13 mouse cellular contexts compared by ENCODE assay signal in genomic region chr5:114298212-114298894, GRCm38 (mm10). TPM values are rescaled to one million over a fixed set of nuclear protein-coding genes. Genes with fewer than 3 reads are reported as not detected.
DNase-seq lines count a peak whose midpoint lies in the region; ATAC-seq and TF ChIP-seq lines count a peak whose summit lies in the region.
"Had no signal": no experiment of that assay in that cellular context is flagged by ENCODE, and none has a peak within 500 bp of the region (broad histone marks: within the 10 kb centered on the region; RNA-seq: fewer than 3 reads in every experiment).

No protein-coding gene starts in this region.

- no peaks in the 10 kb centered on the region for H3K9me3 ChIP-seq in intestine, embryonic 16.5 days (ENCODE audit: control insufficient read depth, low read length)
- no peaks in the 10 kb centered on the region for H3K9me3 ChIP-seq in intestine, postnatal 0 days (ENCODE audit: control insufficient read depth)
- H3K9me3 ChIP-seq in MEL (replicated peaks; ENCODE audit: insufficient read depth, low read length) = no peaks in the 10 kb centered on the region
- no peaks in the 10 kb centered on the region for H3K9me3 ChIP-seq in limb, embryonic 10.5 days (replicated peaks)
- H3K9me3 ChIP-seq: embryonic facial prominence, embryonic 12.5 days had no signal

- H3K9ac ChIP-seq in intestine, embryonic 16.5 days (ENCODE audit: low read depth, low read length) = 0 out of 2 replicates have a peak overlapping the region, but pooled peaks have one; percentile 12
- no peak overlapping the region for H3K9ac ChIP-seq in intestine, postnatal 0 days (ENCODE audit: low read depth, low read length)
- H3K9ac ChIP-seq in MEL (ENCODE audit: control insufficient read depth, low read depth, low read length, poor library complexity, severe bottlenecking) = peak overlapping the region; percentile 6
- H3K9ac ChIP-seq: embryonic facial prominence, embryonic 12.5 days had no signal

- H3K4me3 ChIP-seq in intestine, embryonic 16.5 days (ENCODE audit: low read length) = no peak overlapping the region
- no peak overlapping the region for H3K4me3 ChIP-seq in intestine, postnatal 0 days (ENCODE audit: low read depth, low read length)
- no peak overlapping the region for H3K4me3 ChIP-seq in MEL (ENCODE audit: control insufficient read depth in 1 of 2, insufficient read depth in 1 of 2, low read depth in 2 of 2, low read length in 2 of 2)
- H3K4me3 ChIP-seq in limb, embryonic 10.5 days = no peak overlapping the region
- H3K4me3 ChIP-seq: embryonic facial prominence, embryonic 12.5 days; myocyte had no signal

- no peaks in the 10 kb centered on the region; the same call in 1 of the 2 replicates for H3K79me2 ChIP-seq in MEL (ENCODE audit: control insufficient read depth, insufficient read depth, low read length, poor library complexity)

- DNase-seq in MEL (ENCODE audit: low read depth, low spot score) = peak; percentile 72
- peak; percentile 88 for DNase-seq in brain, embryonic 14.5 days (ENCODE audit: low read depth)
- DNase-seq in limb, embryonic 10.5 days (ENCODE audit: low spot score) = peak; percentile 40
- no peak for DNase-seq in spleen, adult 18-20 months
- DNase-seq in urinary bladder, postnatal 14 days (ENCODE audit: low spot score) = no peak
- DNase-seq in layer of hippocampus, adult 11-12 months (ENCODE audit: low spot score) = no peak
- DNase-seq: gastrocnemius, postnatal 25 days; layer of hippocampus, postnatal 36 days; lung, adult 18-20 months had no signal

- H3K4me1 ChIP-seq in intestine, embryonic 16.5 days (ENCODE audit: control insufficient read depth, insufficient read depth, low read length) = peaks cover 11% of the 10 kb centered on the region; the same call in 1 of the 2 replicates
- no peaks in the 10 kb centered on the region for H3K4me1 ChIP-seq in intestine, postnatal 0 days (replicated peaks; ENCODE audit: control insufficient read depth, insufficient read depth, low read length)
- peaks cover 15 to 17% of the 10 kb centered on the region in 2 experiments for H3K4me1 ChIP-seq in MEL (ENCODE audit: control insufficient read depth in 1 of 2, insufficient read depth in 2 of 2, low read length in 2 of 2)
- H3K4me1 ChIP-seq in limb, embryonic 10.5 days = peaks cover 29% of the 10 kb centered on the region

- 56% methylated on average over 18 of the region's 18 CpGs for WGBS in intestine, embryonic 16.5 days
- WGBS in intestine, postnatal 0 days = 59% methylated on average over 18 of the region's 18 CpGs
- 74% methylated on average over 18 of the region's 18 CpGs for WGBS in limb, embryonic 10.5 days

- peak; percentile 28; the same call in 1 of the 2 replicates for ATAC-seq in intestine, embryonic 16.5 days
- ATAC-seq in intestine, postnatal 0 days = no peak

- H3K27me3 ChIP-seq in intestine, embryonic 16.5 days (replicated peaks; ENCODE audit: control insufficient read depth, insufficient read depth, low read length) = no peaks in the 10 kb centered on the region
- no peaks in the 10 kb centered on the region; the same call in none of the 2 replicates for H3K27me3 ChIP-seq in intestine, postnatal 0 days (replicated peaks; ENCODE audit: control insufficient read depth, insufficient read depth, low read length)
- peaks cover 0 to 4% of the 10 kb centered on the region in 2 experiments; a peak in 1 of 4 replicates for H3K27me3 ChIP-seq in MEL (ENCODE audit: control insufficient read depth in 1 of 2, insufficient read depth in 2 of 2, low read length in 2 of 2)
- H3K27me3 ChIP-seq in limb, embryonic 10.5 days (ENCODE audit: low read depth, poor library complexity, severe bottlenecking) = peaks cover 12% of the 10 kb centered on the region; the same call in 1 of the 2 replicates

- TF ChIP-seq EP300 in MEL (IDR thresholded peaks at IDR 0.05; ENCODE audit: low read depth in 1 of 2, low read length in 2 of 2) = peak; percentile 18 to 51; a peak in 3 of 4 replicates

- no peak overlapping the region for H3K27ac ChIP-seq in intestine, embryonic 16.5 days (ENCODE audit: low read length)
- no peak overlapping the region for H3K27ac ChIP-seq in intestine, postnatal 0 days (ENCODE audit: low read depth, low read length)
- no peak overlapping the region for H3K27ac ChIP-seq in MEL (ENCODE audit: control insufficient read depth, low read depth, low read length)
- peak overlapping the region; percentile 37; the same call in 1 of the 2 replicates for H3K27ac ChIP-seq in limb, embryonic 10.5 days
- H3K27ac ChIP-seq: embryonic facial prominence, embryonic 12.5 days had no signal

- no peak overlapping the region for H3K4me2 ChIP-seq in intestine, embryonic 16.5 days (ENCODE audit: low read depth, low read length)
- H3K4me2 ChIP-seq in intestine, postnatal 0 days (replicated peaks; ENCODE audit: low read depth) = no peak overlapping the region
- H3K4me2 ChIP-seq: embryonic facial prominence, embryonic 12.5 days had no signal

- H3K36me3 ChIP-seq in intestine, embryonic 16.5 days (ENCODE audit: control insufficient read depth, insufficient read depth, low read length) = no peaks in the 10 kb centered on the region
- H3K36me3 ChIP-seq in intestine, postnatal 0 days (ENCODE audit: control insufficient read depth, insufficient read depth) = no peaks in the 10 kb centered on the region
- peaks cover 0 to 11% of the 10 kb centered on the region in 2 experiments; a peak in 2 of 4 replicates for H3K36me3 ChIP-seq in MEL (ENCODE audit: control insufficient read depth in 1 of 2, insufficient read depth in 2 of 2, low read length in 2 of 2)
- H3K36me3 ChIP-seq in limb, embryonic 10.5 days = no peaks in the 10 kb centered on the region
- H3K36me3 ChIP-seq: embryonic facial prominence, embryonic 12.5 days had no signal

- no peak for TF ChIP-seq RAD21 in MEL (IDR thresholded peaks at IDR 0.05; ENCODE audit: low read depth, low read length)

- TF ChIP-seq CTCF in intestine, postnatal 0 days (IDR thresholded peaks at IDR 0.05; ENCODE audit: low read depth) = no peak
- TF ChIP-seq CTCF in MEL (IDR thresholded peaks at IDR 0.05 in 2 of 3, conservative IDR thresholded peaks at IDR 0.05 in 1 of 3; ENCODE audit: control insufficient read depth in 1 of 3, insufficient read depth in 1 of 3, low read depth in 2 of 3, low read length in 3 of 3, poor library complexity in 1 of 3, severe bottlenecking in 1 of 3) = no peak
- TF ChIP-seq CTCF in brain, embryonic 14.5 days (IDR thresholded peaks at IDR 0.05; ENCODE audit: borderline replicate concordance, extremely low read depth, insufficient read depth, insufficient read length) = no peak

- no peak for TF ChIP-seq POLR2A in MEL (IDR thresholded peaks at IDR 0.05; ENCODE audit: control insufficient read depth in 1 of 2, insufficient read depth in 1 of 2, low read depth in 1 of 2, low read length in 2 of 2, poor library complexity in 1 of 2)
- no peak for TF ChIP-seq POLR2A in brain, embryonic 14.5 days (IDR thresholded peaks at IDR 0.05; ENCODE audit: borderline replicate concordance, extremely low read depth, insufficient read depth, insufficient read length, poor library complexity, severe bottlenecking)

TF ChIP-seq in MEL, 35 proteins besides CTCF, POLR2A, EP300 and RAD21:
- no peak for TF ChIP-seq NRF1 (IDR thresholded peaks at IDR 0.05; ENCODE audit: insufficient read depth, low read depth, low read length, poor library complexity, severe bottlenecking)
- peak; percentile 69 for TF ChIP-seq MXI1 (IDR thresholded peaks at IDR 0.05; ENCODE audit: low read depth, low read length)
- 0 out of 2 replicates have a peak, but pooled peaks have one; percentile 34 for TF ChIP-seq TCF12 (IDR thresholded peaks at IDR 0.05; ENCODE audit: low read depth, low read length)
- TF ChIP-seq HCFC1 (IDR thresholded peaks at IDR 0.05; ENCODE audit: low read depth, low read length) = 0 out of 2 replicates have a peak, but pooled peaks have one; percentile 37
- TF ChIP-seq ETS1 (IDR thresholded peaks at IDR 0.05; ENCODE audit: low read depth, low read length) = peak; percentile 48
- TF ChIP-seq POLR2AphosphoS5 (IDR thresholded peaks at IDR 0.05; ENCODE audit: borderline replicate concordance, low read depth, low read length) = no peak
- peak; percentile 68; the same call in 1 of the 2 replicates for TF ChIP-seq SIN3A (IDR thresholded peaks at IDR 0.05; ENCODE audit: low read length)
- TF ChIP-seq USF1 (IDR thresholded peaks at IDR 0.05; ENCODE audit: low read depth, low read length) = no peak
- TF ChIP-seq ELF1 (IDR thresholded peaks at IDR 0.05; ENCODE audit: low read depth, low read length) = peak; percentile 51; the same call in 1 of the 2 replicates

RNA-seq across cellular contexts. Expression of gene Myo1h, which starts 9.4 kb away (rescaled TPM):
- polyA plus RNA-seq in intestine, embryonic 16.5 days (2015; fragmentation: Nextera tagmentation; extraction: Ambion mirVana) = 5.1 and 5.9 TPM in 2 replicates
- polyA plus RNA-seq in intestine, postnatal 0 days (2015; fragmentation: Nextera tagmentation; extraction: Ambion mirVana) = 2.3 and 2.8 TPM in 2 replicates
- 4.1 and 4.6 TPM in 2 replicates for total RNA-seq in MEL (2012; rRNA removed)
- under 1 TPM in 1 of 2 experiments, not detected in 1; 0.33 TPM for polyA plus RNA-seq in MEL (2012; ENCODE audit: insufficient read depth in 1 of 2, insufficient read length in 2 of 2, low read depth in 1 of 2, low replicate concordance in 2 of 2, missing spikeins in 1 of 2)
- polyA plus RNA-seq in brain, embryonic 14.5 days (2012; rRNA removed) = 0.37 and 0.47 TPM in 2 replicates
- polyA plus RNA-seq in limb, embryonic 10.5 days (2016; fragmentation: Nextera tagmentation; extraction: Ambion mirVana) = 1.1 and 1.2 TPM in 2 replicates

RNA-seq across cellular contexts. Expression of gene Foxn4, which starts 24.7 kb away (rescaled TPM):
- not detected in 2 replicates for polyA plus RNA-seq in intestine, embryonic 16.5 days (2015; fragmentation: Nextera tagmentation; extraction: Ambion mirVana)
- not detected in 2 replicates for polyA plus RNA-seq in intestine, postnatal 0 days (2015; fragmentation: Nextera tagmentation; extraction: Ambion mirVana)
- not detected in 2 replicates for total RNA-seq in MEL (2012; rRNA removed)
- polyA plus RNA-seq in MEL (2012; ENCODE audit: insufficient read depth in 1 of 2, insufficient read length in 2 of 2, low read depth in 1 of 2, low replicate concordance in 2 of 2, missing spikeins in 1 of 2) = under 1 TPM in 1 of 2 experiments, not detected in 1; 0.07 TPM
- polyA plus RNA-seq in brain, embryonic 14.5 days (2012; rRNA removed) = 0.68 and 1.1 TPM in 2 replicates
- not detected in 2 replicates for polyA plus RNA-seq in limb, embryonic 10.5 days (2016; fragmentation: Nextera tagmentation; extraction: Ambion mirVana)
- total RNA-seq: gastrocnemius, postnatal 25 days; layer of hippocampus, postnatal 36 days had no signal

Comparison
In these comparisons a context has a peak if more than half of its experiments do, and no peak if none do; other contexts are left out.
1. DNase-seq: peak in MEL (single experiment), brain, embryonic 14.5 days (single experiment) and limb, embryonic 10.5 days (single experiment); none in spleen, adult 18-20 months (0 of 2), urinary bladder, postnatal 14 days (single experiment) and layer of hippocampus, adult 11-12 months (single experiment).